9 mouse cellular contexts compared by ENCODE assay signal in genomic region chr6:122662551-122663264, GRCm38 (mm10). TPM values are rescaled to one million over a fixed set of nuclear protein-coding genes. Genes with fewer than 3 reads are reported as not detected.
A peak's percentile ranks its signal among the peaks of the same experiment; 100 is the strongest.
DNase-seq lines count a peak whose midpoint lies in the region; ATAC-seq lines count a peak whose summit lies in the region.
"Had no signal": no experiment of that assay in that cellular context is flagged by ENCODE, and none has a peak within 500 bp of the region (broad histone marks: within the 10 kb centered on the region; RNA-seq: fewer than 3 reads in every experiment).

No protein-coding gene starts in this region.

- no peak overlapping the region for H3K9ac ChIP-seq in heart, embryonic 12.5 days
- H3K9ac ChIP-seq in intestine, embryonic 14.5 days (ENCODE audit: low read length), result no peak overlapping the region
- no peak overlapping the region for H3K9ac ChIP-seq in liver, embryonic 12.5 days

- peak overlapping the region; percentile 39 for H3K4me2 ChIP-seq in heart, embryonic 12.5 days
- no peak overlapping the region for H3K4me2 ChIP-seq in intestine, embryonic 14.5 days (ENCODE audit: low read length)
- H3K4me2 ChIP-seq in liver, embryonic 12.5 days, result peak overlapping the region; percentile 3; the same call in 1 of the 2 replicates

- no peaks in the 10 kb centered on the region for H3K36me3 ChIP-seq in heart, embryonic 12.5 days
- no peaks in the 10 kb centered on the region for H3K36me3 ChIP-seq in intestine, embryonic 14.5 days (ENCODE audit: control insufficient read depth, insufficient read depth, low read length)
- no peaks in the 10 kb centered on the region for H3K36me3 ChIP-seq in liver, embryonic 12.5 days

- no peak for DNase-seq in heart, adult 9 months (ENCODE audit: low spot score in 2 of 2)
- peak; percentile 97 for DNase-seq in ES-CJ7 (ENCODE audit: low read depth, low spot score)
- DNase-seq in intestine, embryonic 14.5 days (ENCODE audit: low spot score), result no peak
- DNase-seq in right cerebral cortex, postnatal 4 days, result no peak
- DNase-seq in cerebellum, postnatal 4 days (ENCODE audit: low spot score in 2 of 2), result no peak
- no peak for DNase-seq in T-cell, adult 2 months (ENCODE audit: low spot score)

- no peak for ATAC-seq in heart, embryonic 12.5 days (ENCODE audit: insufficient number of reproducible peaks, low FRiP score)
- ATAC-seq in intestine, embryonic 14.5 days (replicated peaks; ENCODE audit: low FRiP score, low TSS enrichment, low read depth), result peak; percentile 61; the same call in 1 of the 2 replicates
- ATAC-seq in liver, embryonic 12.5 days, result no peak

- H3K4me3 ChIP-seq in heart, embryonic 12.5 days, result no peak overlapping the region
- H3K4me3 ChIP-seq in intestine, embryonic 14.5 days (ENCODE audit: low read depth, low read length), result no peak overlapping the region
- no peak overlapping the region for H3K4me3 ChIP-seq in liver, embryonic 12.5 days

- no peaks in the 10 kb centered on the region for H3K9me3 ChIP-seq in heart, embryonic 12.5 days (replicated peaks)
- H3K9me3 ChIP-seq in intestine, embryonic 14.5 days (ENCODE audit: control insufficient read depth, low read length), result no peaks in the 10 kb centered on the region
- no peaks in the 10 kb centered on the region for H3K9me3 ChIP-seq in liver, embryonic 12.5 days (replicated peaks)

- H3K4me1 ChIP-seq in heart, embryonic 12.5 days (replicated peaks), result peaks cover 14% of the 10 kb centered on the region
- peaks cover 5% of the 10 kb centered on the region; the same call in 1 of the 2 replicates for H3K4me1 ChIP-seq in intestine, embryonic 14.5 days (replicated peaks; ENCODE audit: control insufficient read depth, insufficient read depth, low read length)
- peaks cover 7% of the 10 kb centered on the region for H3K4me1 ChIP-seq in liver, embryonic 12.5 days

- no peak overlapping the region for H3K27ac ChIP-seq in heart, embryonic 12.5 days (ENCODE audit: poor library complexity, severe bottlenecking)
- H3K27ac ChIP-seq in intestine, embryonic 14.5 days (ENCODE audit: low read depth), result no peak overlapping the region
- no peak overlapping the region for H3K27ac ChIP-seq in liver, embryonic 12.5 days

- peaks cover 27% of the 10 kb centered on the region for H3K27me3 ChIP-seq in heart, embryonic 12.5 days (replicated peaks)
- H3K27me3 ChIP-seq in intestine, embryonic 14.5 days (replicated peaks; ENCODE audit: control insufficient read depth, insufficient read depth, low read length), result no peaks in the 10 kb centered on the region
- peaks cover 33% of the 10 kb centered on the region for H3K27me3 ChIP-seq in liver, embryonic 12.5 days (replicated peaks)
- H3K27me3 ChIP-seq: CH12.LX had no signal

- WGBS in heart, embryonic 12.5 days, result 31% methylated on average over 22 of the region's 22 CpGs
- WGBS in intestine, embryonic 14.5 days, result 32% methylated on average over 22 of the region's 22 CpGs
- WGBS in liver, embryonic 12.5 days (ENCODE audit: insufficient replicate concordance), result 34% methylated on average over 22 of the region's 22 CpGs

RNA-seq across cellular contexts. Expression of gene Dppa3, which starts 36.5 kb away (rescaled TPM):
- not detected in 2 replicates for polyA plus RNA-seq in heart, embryonic 12.5 days (2016; fragmentation: Nextera tagmentation; extraction: Ambion mirVana)
- not detected in 2 replicates for polyA plus RNA-seq in intestine, embryonic 14.5 days (2014; fragmentation: Nextera tagmentation; extraction: Ambion mirVana)
- polyA plus RNA-seq in liver, embryonic 12.5 days (2016; fragmentation: Nextera tagmentation; extraction: Ambion mirVana), result not detected in 2 replicates

RNA-seq across cellular contexts. Expression of gene Nanog, which starts 44.6 kb away (rescaled TPM):
- 0.49 and 0.86 TPM in 2 replicates for polyA plus RNA-seq in heart, embryonic 12.5 days (2016; fragmentation: Nextera tagmentation; extraction: Ambion mirVana)
- 0.15 and 0.17 TPM in 2 replicates for polyA plus RNA-seq in intestine, embryonic 14.5 days (2014; fragmentation: Nextera tagmentation; extraction: Ambion mirVana)
- 0.12 TPM in 1 of 2 replicates, not detected in the other for polyA plus RNA-seq in liver, embryonic 12.5 days (2016; fragmentation: Nextera tagmentation; extraction: Ambion mirVana)

RNA-seq across cellular contexts. Expression of gene Gdf3, which starts 52.8 kb away (rescaled TPM):
- 0.14 and 0.28 TPM in 2 replicates for polyA plus RNA-seq in heart, embryonic 12.5 days (2016; fragmentation: Nextera tagmentation; extraction: Ambion mirVana)
- polyA plus RNA-seq in intestine, embryonic 14.5 days (2014; fragmentation: Nextera tagmentation; extraction: Ambion mirVana), result 0.11 TPM in 1 of 2 replicates, not detected in the other
- polyA plus RNA-seq in liver, embryonic 12.5 days (2016; fragmentation: Nextera tagmentation; extraction: Ambion mirVana), result 7.9 and 8.4 TPM in 2 replicates
